Mouse (Mus musculus) forebrain, embryonic 10.5 days (tissue): ENCODE results near the gene Zfp839. TPM values are rescaled to one million over a fixed set of nuclear protein-coding genes. Genes with fewer than 3 reads are reported as not detected.

Experiments used
- DNase-seq: peaks from one replicate; pipeline ENCODE4 v3.0.0-alpha.2; 2017; ENCODE audit warnings: low spot score; ENCODE audit errors: extremely low spot score
- H3K27ac ChIP-seq: fragments of 300-500 bp; sonication (generic); 2 replicates; pipeline ENCODE4 v1.5.1; 2016; ENCODE audit warnings: mild to moderate bottlenecking
- H3K27me3 ChIP-seq: fragments of 300-500 bp; sonication (generic); 2 replicates; pipeline ENCODE4 v1.6.1; 2016; ENCODE audit warnings: mild to moderate bottlenecking; ENCODE audit not compliant: poor library complexity, severe bottlenecking
- H3K36me3 ChIP-seq: fragments of 300-500 bp; sonication (generic); replicated peaks from 2 replicates; pipeline ENCODE4 v1.6.1; 2016; ENCODE audit warnings: mild to moderate bottlenecking, moderate library complexity
- H3K4me1 ChIP-seq: fragments of 300-500 bp; sonication (generic); 2 replicates; pipeline ENCODE4 v1.6.1; 2016
- H3K4me3 ChIP-seq: fragments of 300-500 bp; sonication (generic); 2 replicates; pipeline ENCODE4 v1.5.1; 2016; ENCODE audit warnings: mild to moderate bottlenecking, moderate library complexity
- H3K9me3 ChIP-seq: fragments of 300-500 bp; sonication (generic); 2 replicates; pipeline ENCODE4 v1.6.1; 2016; ENCODE audit warnings: mild to moderate bottlenecking, moderate library complexity
- WGBS: fragments of 180-500 bp; shearing (Covaris S2); methylation state at CpG from one replicate; pipeline ENCODE4 v1.1.7; 2016; 5-methylcytosine and 5-hydroxymethylcytosine counted together
- polyA plus RNA-seq: library from polyadenylated mRNA; unstranded; fragments of >200 nt; fragmentation: Nextera tagmentation; extraction: Ambion mirVana; gene quantifications from 2 replicates; pipeline ENCODE4 v1.2.1, GENCODE M21; 2016

The Zfp839 gene
- polyA plus RNA-seq, 1 experiment from 2014 or later = 4.2 TPM

DNA sequence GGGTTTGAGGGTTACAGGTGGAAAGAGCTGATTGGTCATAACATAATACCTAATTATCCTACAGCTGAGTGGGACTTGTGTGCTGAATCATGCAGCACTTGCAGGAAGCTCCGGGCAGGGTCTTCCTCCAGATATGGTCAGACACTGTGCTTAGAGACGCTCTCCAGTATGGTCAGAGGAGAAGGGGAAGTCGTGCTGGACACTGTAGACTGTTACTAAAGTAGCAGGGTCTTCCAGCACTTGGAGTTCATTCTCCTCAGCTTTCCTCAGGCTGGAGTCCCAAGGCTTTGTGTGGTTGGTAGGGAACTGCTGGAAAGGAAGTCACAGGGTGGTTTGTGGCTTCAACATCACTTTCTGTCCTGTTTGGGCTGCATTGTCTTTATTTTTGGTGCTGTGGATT lies 57.8 kb downstream of the Zfp839 start:
- Histone ChIP-seq H3K27ac (no peak overlapping the region), H3K36me3 (peaks cover 13% of the 10 kb centered on the region), H3K9me3 (no peaks in the 10 kb centered on the region), H3K27me3 (no peaks in the 10 kb centered on the region), H3K4me1 (no peaks in the 10 kb centered on the region), H3K4me3 (no peak overlapping the region)
- 82% methylated on average over 3 of the region's 3 CpGs for WGBS
- DNase-seq = no peak

DNA sequence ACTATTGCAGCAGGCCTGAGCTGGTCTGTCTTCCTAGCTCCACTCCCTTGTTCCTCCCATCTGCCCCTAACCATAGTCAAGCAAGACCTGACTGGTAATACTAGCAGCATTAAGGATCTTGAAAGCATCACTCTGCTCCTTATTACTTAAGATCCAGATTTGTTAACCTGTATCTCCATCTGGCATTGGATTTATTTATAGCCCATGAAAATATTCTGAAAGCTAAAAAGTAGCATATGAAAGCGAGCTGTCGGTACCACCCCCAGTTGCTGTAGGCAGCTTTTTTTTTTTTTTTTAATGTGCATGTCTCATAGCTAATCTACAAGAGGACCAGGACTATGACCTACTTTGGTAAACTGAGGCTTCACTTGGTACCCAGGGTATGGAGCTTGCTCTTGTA lies 59.9 kb downstream of the Zfp839 start:
- Histone ChIP-seq H3K4me1 (no peaks in the 10 kb centered on the region), H3K27me3 (no peaks in the 10 kb centered on the region), H3K9me3 (no peaks in the 10 kb centered on the region), H3K4me3 (no peak overlapping the region), H3K27ac (no peak overlapping the region), H3K36me3 (peaks cover 23% of the 10 kb centered on the region)
- no peak for DNase-seq
- WGBS = 100% methylated on average over 2 of the region's 2 CpGs

DNA sequence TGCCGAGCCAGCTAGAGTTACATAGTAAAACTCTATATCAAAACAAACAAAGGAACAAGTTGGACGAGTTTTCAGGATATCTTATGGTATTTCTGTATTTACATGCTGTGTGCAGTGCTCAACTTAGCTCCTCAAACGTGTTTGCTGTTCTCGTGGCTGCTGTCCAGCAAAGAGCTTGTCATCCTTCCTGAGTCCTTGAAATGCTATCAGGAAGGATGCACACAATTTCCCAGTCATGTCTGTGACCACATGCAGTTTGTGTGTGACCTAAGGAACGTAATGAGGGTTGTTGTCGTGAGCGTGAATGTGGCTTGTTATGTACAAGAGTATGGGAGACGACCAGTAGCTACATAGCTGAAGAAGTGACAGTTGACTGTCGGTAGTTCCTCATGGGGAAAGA lies 65.7 kb downstream of the Zfp839 start:
- WGBS = 92% methylated on average over 9 of the region's 9 CpGs
- no peaks in the 10 kb centered on the region for H3K27me3 ChIP-seq
- H3K36me3 ChIP-seq = peaks cover 55% of the 10 kb centered on the region
- DNase-seq = no peak
- H3K27ac ChIP-seq = no peak overlapping the region
- no peak overlapping the region for H3K4me3 ChIP-seq
- no peaks in the 10 kb centered on the region for H3K4me1 ChIP-seq
- H3K9me3 ChIP-seq = no peaks in the 10 kb centered on the region

Other genes starting within 250 kb of the Zfp839 start
- 62.0 and 75.6 TPM in 2 replicates for gene Dync1h1, start 248.8 kb upstream of the Zfp839 start, polyA plus RNA-seq
- gene 1700001K19Rik, start 167.6 kb upstream of the Zfp839 start, polyA plus RNA-seq = not detected in 2 replicates
- 1,260 and 1,271 TPM in 2 replicates for gene Hsp90aa1, start 147.5 kb upstream of the Zfp839 start, polyA plus RNA-seq
- 22.5 and 23.5 TPM in 2 replicates for gene Wdr20, start 112.3 kb upstream of the Zfp839 start, polyA plus RNA-seq
- gene Mok, start 9.3 kb upstream of the Zfp839 start, polyA plus RNA-seq = 11.7 and 12.0 TPM in 2 replicates
- 99.6 and 106 TPM in 2 replicates for gene Cinp, start 38.9 kb downstream of the Zfp839 start, polyA plus RNA-seq
- 6.6 and 7.2 TPM in 2 replicates for gene Tecpr2, start 39.0 kb downstream of the Zfp839 start, polyA plus RNA-seq
- 20.4 and 20.8 TPM in 2 replicates for gene Ankrd9, start 128.8 kb downstream of the Zfp839 start, polyA plus RNA-seq
- gene Rcor1, start 189.1 kb downstream of the Zfp839 start, polyA plus RNA-seq = 7.0 and 8.4 TPM in 2 replicates